Mouse (Mus musculus): ENCODE data around the gene Lrba.

The Lrba gene

DNA sequence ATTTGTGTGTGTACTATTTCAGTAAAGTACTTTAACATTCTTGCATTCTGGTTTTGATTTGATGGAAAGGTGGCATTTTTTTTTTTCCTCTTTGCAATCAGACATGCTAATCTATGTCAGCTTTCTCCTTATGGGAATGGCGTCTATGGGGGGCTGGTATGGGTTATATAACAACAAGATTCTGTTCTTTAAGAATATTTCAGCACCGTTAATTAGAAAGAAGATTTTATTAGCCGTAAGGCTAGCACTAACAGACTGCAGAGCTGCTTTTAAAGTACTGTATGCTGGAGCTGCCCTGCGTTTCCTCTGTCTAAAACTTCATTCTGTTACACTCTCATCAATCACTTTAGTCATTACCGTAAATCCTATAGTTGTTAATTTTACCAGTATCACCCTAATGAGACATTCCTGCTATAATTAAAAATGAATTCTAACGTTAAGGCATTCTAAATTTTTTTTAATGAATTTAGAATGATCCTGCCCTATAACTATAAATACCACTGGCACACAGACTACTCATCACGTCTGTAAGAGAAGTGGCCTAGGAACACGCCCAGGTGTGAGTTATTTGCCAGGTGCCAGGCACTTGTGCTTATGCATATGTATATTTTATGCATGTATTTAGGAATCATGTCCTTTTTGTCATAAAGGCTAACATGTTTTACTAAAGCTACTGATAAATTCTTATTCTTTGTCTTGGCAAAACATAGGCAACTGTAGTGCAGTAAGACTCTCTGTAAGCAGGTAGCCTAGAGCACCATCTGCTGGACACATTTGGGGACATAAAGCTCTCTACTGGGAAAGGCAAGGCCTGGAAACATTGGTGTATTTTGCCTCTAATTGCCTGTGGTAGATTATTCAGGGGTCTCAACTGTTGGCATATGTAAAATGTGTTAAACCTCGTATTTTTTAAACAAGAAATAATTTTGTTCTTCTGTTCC is 536.9 kb downstream of the Lrba start:
- DNase-seq: peak; percentile 92

DNA sequence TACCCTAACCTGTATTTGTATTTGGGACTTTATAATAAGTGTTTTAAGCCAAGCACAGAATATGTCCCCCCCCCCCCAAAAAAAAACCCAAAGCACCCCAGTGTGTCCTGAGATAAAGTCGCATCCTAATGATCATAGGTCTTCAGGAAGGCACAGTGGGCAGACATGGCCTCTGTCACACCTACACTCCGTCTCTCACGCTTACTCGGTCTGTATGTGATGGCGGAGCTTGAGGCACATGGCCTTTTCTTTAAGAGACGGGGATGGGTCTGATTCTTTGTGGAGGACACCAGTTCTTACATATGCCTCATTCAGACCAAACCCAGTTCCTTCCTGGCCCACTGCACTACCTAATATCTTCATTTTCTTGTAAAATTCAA is 537.5 kb downstream of the Lrba start:
- DNase-seq: peak; percentile 26

DNA sequence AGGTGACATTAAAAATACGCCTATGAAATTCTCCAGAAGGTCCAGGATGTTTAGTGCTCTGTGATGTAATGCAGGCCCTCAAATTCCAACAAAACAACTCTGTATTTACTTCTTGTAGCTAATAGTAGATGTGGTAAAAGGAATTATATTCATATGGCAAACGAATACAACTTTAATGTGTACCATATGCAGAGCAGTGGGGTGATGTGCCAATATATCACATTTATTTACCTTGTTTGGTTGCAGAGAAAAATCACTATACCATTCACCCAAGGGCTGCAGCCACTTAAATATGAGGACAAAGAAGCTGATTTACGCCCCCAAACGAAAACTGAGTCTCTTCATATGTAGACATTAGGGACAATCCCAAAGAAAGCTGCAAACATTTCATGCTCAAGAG is 538.0 kb downstream of the Lrba start:
- no peak for DNase-seq

DNA sequence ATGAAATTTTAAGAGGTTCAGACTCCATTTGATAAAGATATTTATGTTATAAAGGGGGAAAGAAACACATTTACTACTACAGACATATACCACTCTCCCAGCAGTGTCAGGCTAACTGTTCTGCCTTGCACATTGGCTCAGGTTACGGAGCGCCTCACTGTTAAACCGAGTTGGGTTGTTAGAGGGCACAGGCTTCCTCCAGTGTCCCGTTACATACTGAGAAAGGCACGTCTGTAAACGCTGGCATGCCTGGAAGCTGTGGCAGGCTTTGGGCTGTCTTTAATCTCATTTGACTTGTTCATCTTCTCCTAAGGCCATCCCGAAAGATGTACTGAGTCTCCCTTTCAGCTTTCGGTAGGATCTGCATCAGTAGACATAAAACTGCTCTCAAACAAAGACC is 544.1 kb downstream of the Lrba start:
- no peak for DNase-seq

GRCm38 (mm10) chr3:86768969-86769368 is 544.5 kb downstream of the Lrba start:
- DNase-seq: no peak

DNA sequence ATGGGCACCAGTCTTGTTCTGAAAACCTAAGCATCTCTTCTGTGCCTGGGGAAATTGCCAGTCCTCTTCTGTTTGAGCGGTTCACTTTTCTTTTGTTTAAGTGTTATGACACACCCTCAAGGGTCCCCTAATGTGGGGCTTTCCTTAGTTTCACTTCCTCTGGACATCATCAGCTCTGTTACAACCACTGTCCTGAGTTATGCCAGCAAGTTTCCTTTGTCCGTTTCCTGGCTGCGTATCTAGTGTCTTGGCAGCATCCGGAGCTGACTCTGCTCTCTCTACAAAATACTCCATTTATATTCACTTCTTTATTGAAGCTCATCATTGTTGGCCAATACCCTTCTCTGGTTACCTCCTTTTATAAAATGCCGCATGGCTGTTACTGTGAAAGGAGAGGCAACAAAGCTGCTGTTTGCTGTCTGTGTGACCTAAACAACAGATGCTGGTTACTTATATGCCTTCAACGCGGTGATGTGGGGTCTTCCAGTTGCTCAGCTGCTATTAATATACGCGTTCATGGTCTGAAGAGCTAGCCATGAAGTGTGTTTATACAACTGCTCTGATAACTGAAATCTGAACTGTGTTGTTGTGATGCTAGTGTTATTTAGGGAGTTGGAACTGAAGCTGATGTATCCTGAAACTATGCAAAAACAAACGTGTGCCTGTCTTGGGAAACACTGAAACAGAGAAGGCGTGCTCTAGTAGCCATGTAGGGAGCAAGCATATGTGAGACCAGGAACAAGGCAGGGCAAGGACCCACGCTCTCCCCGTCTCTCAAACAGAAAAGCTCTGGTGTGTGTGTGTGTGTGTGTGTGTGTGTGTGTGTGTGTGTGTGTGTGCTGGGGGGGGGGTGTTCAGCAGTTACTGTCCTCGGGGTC is 550.3 kb downstream of the Lrba start:
- no peak for DNase-seq

- no peak for DNase-seq
Observed at GRCm38 (mm10) chr3:86775444-86775828, 551.0 kb downstream of the Lrba start.

DNA sequence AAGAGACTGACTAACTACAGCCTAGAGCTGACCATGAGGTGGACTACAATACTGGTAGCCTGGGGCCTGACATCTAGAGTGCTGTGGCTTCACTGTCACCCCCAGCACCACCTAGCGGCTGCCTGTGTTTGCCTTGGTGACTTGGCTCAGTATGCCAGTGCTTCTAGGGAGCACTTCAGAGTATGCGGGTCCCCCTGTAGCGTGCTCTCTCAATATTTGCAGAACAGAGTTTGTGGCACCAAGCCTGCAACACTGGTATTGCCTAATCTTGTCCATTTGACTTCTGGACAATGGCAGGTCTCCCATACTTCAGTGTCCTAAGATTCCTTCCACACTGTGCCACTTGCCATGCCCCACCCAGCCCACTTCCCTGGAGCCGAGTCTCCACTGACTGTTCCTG is 555.2 kb downstream of the Lrba start:
- no peak for DNase-seq

DNA sequence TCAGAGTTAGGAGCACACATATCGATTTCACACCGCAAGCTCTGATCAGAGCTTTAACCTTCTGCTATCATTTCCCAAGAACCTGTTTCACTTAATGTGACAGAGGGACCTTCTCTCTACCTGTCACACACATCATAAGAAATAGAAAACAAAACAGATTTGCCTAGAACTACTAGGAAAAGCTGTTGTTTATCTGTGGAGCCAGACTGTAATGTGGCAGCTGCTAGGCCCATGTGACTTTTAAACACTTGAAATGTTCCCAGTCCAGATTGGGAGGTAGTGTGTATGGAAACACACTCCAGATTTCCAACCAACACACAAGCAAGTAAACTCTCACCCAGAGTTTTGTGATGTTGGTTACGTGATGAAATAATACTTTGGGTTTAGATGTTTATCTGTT is 559.6 kb downstream of the Lrba start:
- DNase-seq: no peak

DNA sequence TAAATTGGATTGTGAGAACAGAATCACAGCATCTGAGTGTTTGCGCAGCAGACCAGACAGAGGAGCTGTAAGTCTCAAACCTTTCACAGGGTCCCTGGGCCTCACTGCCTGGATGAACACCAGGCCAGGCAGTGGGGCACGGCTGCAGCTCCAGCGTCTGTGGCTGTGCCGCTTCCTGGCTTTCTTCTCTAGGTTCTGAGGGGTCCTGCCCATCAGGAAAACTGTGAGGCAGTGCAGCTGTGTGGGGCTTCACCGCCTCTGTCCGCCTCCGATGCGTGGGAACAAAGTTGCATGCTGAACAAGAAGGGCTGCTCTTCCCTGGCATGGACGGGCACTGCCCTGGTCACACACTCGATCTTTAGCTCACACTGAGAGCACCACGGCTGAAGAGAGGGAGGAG is 560.5 kb downstream of the Lrba start:
- DNase-seq: no peak

GRCm38 (mm10) chr3:86786280-86786679 is 561.8 kb downstream of the Lrba start:
- DNase-seq: no peak

- DNase-seq: peak; percentile 62
Observed at GRCm38 (mm10) chr3:86786845-86787351, 562.4 kb downstream of the Lrba start.

- no peak for DNase-seq
Observed at GRCm38 (mm10) chr3:86787423-86788123, 563.1 kb downstream of the Lrba start.

- DNase-seq: peak; percentile 91
Observed at GRCm38 (mm10) chr3:86788711-86789110, 564.2 kb downstream of the Lrba start.

GRCm38 (mm10) chr3:86789752-86790151 is 565.3 kb downstream of the Lrba start:
- DNase-seq: no peak

- DNase-seq: no peak
Observed at GRCm38 (mm10) chr3:86793264-86793663, 568.8 kb downstream of the Lrba start.

DNA sequence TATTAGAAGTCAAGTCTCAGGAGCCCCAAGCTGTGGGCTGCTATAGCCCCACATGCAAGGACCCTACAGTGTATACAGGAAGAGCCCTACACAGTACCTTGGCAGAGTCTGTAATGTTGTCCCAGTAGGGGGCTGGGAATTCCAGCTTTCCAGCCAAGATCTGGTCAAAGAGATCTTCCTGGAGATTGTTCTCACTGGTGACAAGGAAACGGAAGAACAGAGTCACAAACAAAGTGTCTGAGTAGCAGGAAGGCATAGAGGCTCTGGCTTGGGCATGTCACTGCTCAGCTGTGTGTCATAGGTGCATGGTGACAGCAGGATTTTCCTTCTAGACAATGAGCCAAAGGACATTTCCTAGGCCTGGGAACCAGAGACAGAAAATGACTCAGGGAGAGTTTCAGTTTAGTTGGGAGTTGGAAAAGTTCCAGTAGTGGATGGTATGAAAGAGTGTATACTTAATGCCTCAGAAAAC is 569.3 kb downstream of the Lrba start:
- DNase-seq: no peak

DNA sequence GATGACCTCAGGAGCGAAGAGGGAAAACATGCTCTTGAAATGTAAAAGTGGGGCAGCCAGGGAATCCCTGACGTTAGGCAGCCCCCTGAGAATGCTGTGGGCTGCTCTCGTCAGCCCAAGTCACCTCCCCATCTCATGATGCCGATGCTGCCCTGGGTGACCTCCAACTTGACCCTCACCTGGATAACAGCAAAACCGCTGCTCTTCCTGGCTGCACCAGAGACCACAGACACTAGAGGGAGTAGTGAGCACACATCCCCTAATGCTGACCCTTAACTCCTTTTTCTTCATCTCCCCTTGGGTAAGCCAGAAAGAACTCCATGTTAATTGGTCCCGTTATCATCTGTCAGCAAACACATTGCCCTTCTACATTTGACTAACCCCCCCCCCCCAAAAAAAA is 572.2 kb downstream of the Lrba start:
- DNase-seq: peak; percentile 61

- no peak for DNase-seq
Observed at GRCm38 (mm10) chr3:86797871-86798460, 573.5 kb downstream of the Lrba start.

- DNase-seq: no peak
Observed at GRCm38 (mm10) chr3:86799041-86799440, 574.6 kb downstream of the Lrba start.

- no peak for DNase-seq
Observed at GRCm38 (mm10) chr3:86800841-86801240, 576.4 kb downstream of the Lrba start.

GRCm38 (mm10) chr3:86802825-86803224 is 578.3 kb downstream of the Lrba start:
- no peak for DNase-seq

Data from retina, postnatal 1 day (tissue).